Mouse (Mus musculus): ENCODE data around the gene Hydin. TPM values are rescaled to one million over a fixed set of nuclear protein-coding genes. Genes with fewer than 3 reads are reported as not detected.
"Not testable (repeated sequence)": the region's sequence is repeated elsewhere in the genome, so short reads cannot be mapped to it uniquely, and the experiment has no call there.

Gene Hydin
- polyA plus RNA-seq, 1 experiment, result 2.6 TPM

- Histone ChIP-seq H3K4me3 (replicated peaks; ENCODE audit: extremely low read depth, low read depth, low read length) (no peak overlapping the region), H3K4me1 (ENCODE audit: control insufficient read depth, insufficient read depth, low read length) (no peaks in the 10 kb centered on the region; the same call in 1 of the 2 replicates)
- WGBS, result 69% methylated on average over 2 of the region's 2 CpGs
- TF ChIP-seq CTCF (IDR thresholded peaks at IDR 0.05; ENCODE audit: insufficient read depth, low read length) (no peak), POLR2A (IDR thresholded peaks at IDR 0.05; ENCODE audit: borderline replicate concordance, extremely low read depth, low read depth, low read length) (no peak)
- no peak for DNase-seq
Observed at GRCm38 (mm10) chr8:110321446-110321845, 54.7 kb downstream of the Hydin start.

- WGBS, result 64% methylated on average over 10 of the region's 10 CpGs
- no peaks in the 10 kb centered on the region; the same call in 1 of the 2 replicates for H3K4me1 ChIP-seq (ENCODE audit: control insufficient read depth, insufficient read depth, low read length)
- no peak for TF ChIP-seq POLR2A (IDR thresholded peaks at IDR 0.05; ENCODE audit: borderline replicate concordance, extremely low read depth, low read depth, low read length)
- no peak for TF ChIP-seq CTCF (IDR thresholded peaks at IDR 0.05; ENCODE audit: insufficient read depth, low read length)
- no peak overlapping the region for H3K4me3 ChIP-seq (replicated peaks; ENCODE audit: extremely low read depth, low read depth, low read length)
- no peak for DNase-seq
Observed at GRCm38 (mm10) chr8:110323981-110324574, 57.3 kb downstream of the Hydin start.

GRCm38 (mm10) chr8:110327120-110327519 lies 60.3 kb downstream of the Hydin start:
- H3K4me1 ChIP-seq (ENCODE audit: control insufficient read depth, insufficient read depth, low read length); H3K4me3 ChIP-seq (replicated peaks; ENCODE audit: extremely low read depth, low read depth, low read length); DNase-seq: not testable (repeated sequence)

GRCm38 (mm10) chr8:110333376-110333775 lies 66.6 kb downstream of the Hydin start:
- no peak overlapping the region for H3K4me3 ChIP-seq (replicated peaks; ENCODE audit: extremely low read depth, low read depth, low read length)
- no peak for DNase-seq
- TF ChIP-seq POLR2A (IDR thresholded peaks at IDR 0.05; ENCODE audit: borderline replicate concordance, extremely low read depth, low read depth, low read length) (no peak), CTCF (IDR thresholded peaks at IDR 0.05; ENCODE audit: insufficient read depth, low read length) (no peak)
- H3K4me1 ChIP-seq (ENCODE audit: control insufficient read depth, insufficient read depth, low read length), result no peaks in the 10 kb centered on the region
- 62% methylated on average over 7 of the region's 7 CpGs for WGBS

GRCm38 (mm10) chr8:110339447-110339846 lies 72.7 kb downstream of the Hydin start:
- peaks cover 2% of the 10 kb centered on the region for H3K4me1 ChIP-seq (ENCODE audit: control insufficient read depth, insufficient read depth, low read length)
- no peak for TF ChIP-seq POLR2A (IDR thresholded peaks at IDR 0.05; ENCODE audit: borderline replicate concordance, extremely low read depth, low read depth, low read length)
- no peak for TF ChIP-seq CTCF (IDR thresholded peaks at IDR 0.05; ENCODE audit: insufficient read depth, low read length)
- no peak overlapping the region for H3K4me3 ChIP-seq (replicated peaks; ENCODE audit: extremely low read depth, low read depth, low read length)
- DNase-seq, result no peak
- 55% methylated on average over 2 of the region's 2 CpGs for WGBS

GRCm38 (mm10) chr8:110340090-110340703 lies 73.4 kb downstream of the Hydin start:
- H3K4me1 ChIP-seq (ENCODE audit: control insufficient read depth, insufficient read depth, low read length), result peaks cover 2% of the 10 kb centered on the region
- WGBS, result 68% methylated on average over 12 of the region's 12 CpGs
- no peak for DNase-seq
- TF ChIP-seq CTCF (IDR thresholded peaks at IDR 0.05; ENCODE audit: insufficient read depth, low read length), result no peak
- no peak for TF ChIP-seq POLR2A (IDR thresholded peaks at IDR 0.05; ENCODE audit: borderline replicate concordance, extremely low read depth, low read depth, low read length)
- no peak overlapping the region for H3K4me3 ChIP-seq (replicated peaks; ENCODE audit: extremely low read depth, low read depth, low read length)

- Histone ChIP-seq H3K4me1 (ENCODE audit: control insufficient read depth, insufficient read depth, low read length) (no peaks in the 10 kb centered on the region), H3K4me3 (replicated peaks; ENCODE audit: extremely low read depth, low read depth, low read length) (no peak overlapping the region)
- 79% methylated on average over 12 of the region's 12 CpGs for WGBS
- DNase-seq, result no peak
- TF ChIP-seq CTCF (IDR thresholded peaks at IDR 0.05; ENCODE audit: insufficient read depth, low read length) (no peak), POLR2A (IDR thresholded peaks at IDR 0.05; ENCODE audit: borderline replicate concordance, extremely low read depth, low read depth, low read length) (no peak)
Observed at GRCm38 (mm10) chr8:110345697-110346394, 79.1 kb downstream of the Hydin start.

GRCm38 (mm10) chr8:110346915-110347314 lies 80.1 kb downstream of the Hydin start:
- 83% methylated on average over 1 of the region's 1 CpGs for WGBS
- DNase-seq, result no peak

GRCm38 (mm10) chr8:110350725-110351124 lies 83.9 kb downstream of the Hydin start:
- TF ChIP-seq CTCF (IDR thresholded peaks at IDR 0.05; ENCODE audit: insufficient read depth, low read length) (no peak), POLR2A (IDR thresholded peaks at IDR 0.05; ENCODE audit: borderline replicate concordance, extremely low read depth, low read depth, low read length) (no peak)
- 75% methylated on average over 3 of the region's 3 CpGs for WGBS
- Histone ChIP-seq H3K4me3 (replicated peaks; ENCODE audit: extremely low read depth, low read depth, low read length) (no peak overlapping the region), H3K4me1 (ENCODE audit: control insufficient read depth, insufficient read depth, low read length) (no peaks in the 10 kb centered on the region)
- DNase-seq, result no peak

More at GRCm38 (mm10) chr8:110346915-110347314, 80.1 kb downstream of the Hydin start:
- TF ChIP-seq CTCF (IDR thresholded peaks at IDR 0.05; ENCODE audit: insufficient read depth, low read length), result no peak
- no peak for TF ChIP-seq POLR2A (IDR thresholded peaks at IDR 0.05; ENCODE audit: borderline replicate concordance, extremely low read depth, low read depth, low read length)
- Histone ChIP-seq H3K4me3 (replicated peaks; ENCODE audit: extremely low read depth, low read depth, low read length) (no peak overlapping the region), H3K4me1 (ENCODE audit: control insufficient read depth, insufficient read depth, low read length) (no peaks in the 10 kb centered on the region)

GRCm38 (mm10) chr8:110351909-110352308 lies 85.1 kb downstream of the Hydin start:
- WGBS, result 85% methylated on average over 5 of the region's 5 CpGs
- H3K4me3 ChIP-seq (replicated peaks; ENCODE audit: extremely low read depth, low read depth, low read length), result no peak overlapping the region
- H3K4me1 ChIP-seq (ENCODE audit: control insufficient read depth, insufficient read depth, low read length), result no peaks in the 10 kb centered on the region
- DNase-seq, result no peak
- no peak for TF ChIP-seq POLR2A (IDR thresholded peaks at IDR 0.05; ENCODE audit: borderline replicate concordance, extremely low read depth, low read depth, low read length)
- TF ChIP-seq CTCF (IDR thresholded peaks at IDR 0.05; ENCODE audit: insufficient read depth, low read length), result no peak
